Mouse (Mus musculus): ENCODE measurements around the gene Cd79a. TPM values are rescaled to one million over a fixed set of nuclear protein-coding genes. Genes with fewer than 3 reads are reported as not detected.

The Cd79a gene
- polyA plus RNA-seq, 1 experiment from 2014 or later = 0.25 TPM

DNA sequence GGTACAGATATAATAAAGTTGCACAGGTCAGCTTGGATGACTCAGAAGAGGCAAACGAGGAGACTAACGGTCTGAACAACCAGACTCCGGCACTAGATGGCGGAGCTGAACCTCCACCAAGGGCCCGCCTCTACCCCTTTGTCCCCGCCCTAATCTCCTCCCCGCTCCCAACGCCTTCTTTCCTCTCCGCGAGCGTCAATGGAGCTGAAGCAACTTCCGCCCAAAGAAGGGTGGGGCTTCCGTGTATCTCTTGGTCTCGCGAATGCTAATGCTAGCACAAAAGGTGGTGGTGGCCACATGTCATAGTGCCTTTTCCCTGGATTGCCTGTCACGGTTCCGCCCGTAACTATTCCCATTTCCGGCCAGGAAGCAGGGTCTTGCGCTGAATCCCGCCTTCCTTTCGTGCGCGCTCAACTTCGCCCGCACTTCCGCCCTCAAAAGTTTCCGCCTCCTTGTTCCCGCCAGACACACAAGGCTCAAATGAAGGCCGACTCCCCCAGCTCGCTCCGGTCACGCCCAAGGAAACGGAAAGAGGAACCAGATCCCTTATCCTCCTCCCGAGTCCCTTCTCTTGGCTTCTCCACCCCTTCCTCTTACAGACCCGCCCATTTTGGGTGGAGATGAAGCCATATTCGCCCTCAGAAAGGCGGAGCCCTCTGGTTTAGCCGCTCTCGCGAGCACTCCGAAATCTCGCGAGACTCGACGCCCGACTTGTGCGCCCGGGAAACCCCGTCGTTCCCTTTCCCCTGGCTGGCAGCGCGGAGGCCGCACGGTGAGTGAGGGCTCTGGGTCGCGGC, 13.1 kb upstream of the Cd79a start, which contains the start of gene Rps19:
Gene Rps19 (plus strand): TSS at position 476 of the 797 bp plus-strand sequence.
- DNase-seq (ENCODE audit: low spot score) = peak; percentile 99
- Histone ChIP-seq H3K9me3 (ENCODE audit: control insufficient read depth, low read length) (no peaks in the 10 kb centered on the region), H3K4me1 (replicated peaks; ENCODE audit: control insufficient read depth, insufficient read depth) (peaks cover 9% of the 10 kb centered on the region; the same call in 1 of the 2 replicates), H3K36me3 (ENCODE audit: control insufficient read depth, insufficient read depth, low read length) (no peaks in the 10 kb centered on the region; the same call in none of the 2 replicates), H3K27ac (replicated peaks) (peak within 1 kb of the TSS; percentile 97), H3K4me3 (ENCODE audit: low read depth, low read length) (peak within 1 kb of the TSS; percentile 100), H3K27me3 (ENCODE audit: control insufficient read depth, insufficient read depth, low read length) (no peaks in the 10 kb centered on the region), H3K9ac (ENCODE audit: low read length) (peak within 1 kb of the TSS; percentile 100), H3K4me2 (replicated peaks; ENCODE audit: low read depth) (peak within 1 kb of the TSS; percentile 74)
- TF ChIP-seq EP300 (optimal IDR thresholded peaks at IDR 0.05) (peak; percentile 100), CTCF (IDR thresholded peaks at IDR 0.05; ENCODE audit: low read depth) (peak; percentile 73)
- peak; percentile 97 for ATAC-seq (ENCODE audit: low FRiP score, low TSS enrichment)
- WGBS = under 1% methylated on average over 51 of the region's 57 CpGs

DNA sequence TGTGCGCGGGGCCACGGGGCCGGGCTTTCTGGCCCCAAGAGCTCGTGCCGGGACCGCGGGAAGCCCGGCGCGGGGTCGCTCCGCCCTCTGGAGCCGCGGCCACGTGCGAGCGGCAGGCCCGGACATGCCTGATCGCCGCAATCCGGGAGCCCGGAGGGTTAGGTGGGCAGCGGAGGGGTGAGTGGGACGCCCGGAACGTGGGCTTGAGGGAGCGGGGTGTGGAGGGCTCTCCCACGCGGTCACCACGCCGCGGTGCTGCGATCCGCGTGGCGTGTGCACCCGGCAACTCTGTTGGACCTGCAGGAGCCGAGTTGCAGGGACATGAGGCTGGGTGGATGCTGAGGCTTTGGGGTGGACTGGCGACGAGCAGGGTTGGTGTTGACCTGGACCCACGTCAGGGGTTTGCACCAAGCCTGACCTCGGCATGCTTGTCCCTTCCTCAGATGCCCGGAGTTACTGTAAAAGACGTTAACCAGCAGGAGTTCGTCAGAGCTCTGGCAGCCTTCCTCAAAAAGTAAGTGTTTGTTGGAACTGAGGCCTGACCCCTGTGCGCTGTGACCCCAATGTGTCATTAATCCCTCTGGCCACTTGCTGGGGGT, 12.4 kb upstream of the Cd79a start:
- DNase-seq (ENCODE audit: low spot score) (no peak), ATAC-seq (ENCODE audit: low FRiP score, low TSS enrichment) (0 out of 2 replicates have a peak, but pooled peaks have one; percentile 3)
- no peaks in the 10 kb centered on the region for H3K9me3 ChIP-seq (ENCODE audit: control insufficient read depth, low read length)
- no peaks in the 10 kb centered on the region for H3K27me3 ChIP-seq (ENCODE audit: control insufficient read depth, insufficient read depth, low read length)
- H3K36me3 ChIP-seq (ENCODE audit: control insufficient read depth, insufficient read depth, low read length) = peaks cover 6% of the 10 kb centered on the region
- peak overlapping the region; percentile 97 for H3K27ac ChIP-seq (replicated peaks)
- under 1% methylated on average over 47 of the region's 47 CpGs for WGBS
- H3K4me1 ChIP-seq (replicated peaks; ENCODE audit: control insufficient read depth, insufficient read depth) = peaks cover 9% of the 10 kb centered on the region; the same call in 1 of the 2 replicates
- peak overlapping the region; percentile 100 for H3K9ac ChIP-seq (ENCODE audit: low read length)
- TF ChIP-seq CTCF (IDR thresholded peaks at IDR 0.05; ENCODE audit: low read depth) (no peak), EP300 (optimal IDR thresholded peaks at IDR 0.05) (no peak)
- H3K4me2 ChIP-seq (replicated peaks; ENCODE audit: low read depth) = peak overlapping the region; percentile 74
- peak overlapping the region; percentile 100 for H3K4me3 ChIP-seq (ENCODE audit: low read depth, low read length)

DNA sequence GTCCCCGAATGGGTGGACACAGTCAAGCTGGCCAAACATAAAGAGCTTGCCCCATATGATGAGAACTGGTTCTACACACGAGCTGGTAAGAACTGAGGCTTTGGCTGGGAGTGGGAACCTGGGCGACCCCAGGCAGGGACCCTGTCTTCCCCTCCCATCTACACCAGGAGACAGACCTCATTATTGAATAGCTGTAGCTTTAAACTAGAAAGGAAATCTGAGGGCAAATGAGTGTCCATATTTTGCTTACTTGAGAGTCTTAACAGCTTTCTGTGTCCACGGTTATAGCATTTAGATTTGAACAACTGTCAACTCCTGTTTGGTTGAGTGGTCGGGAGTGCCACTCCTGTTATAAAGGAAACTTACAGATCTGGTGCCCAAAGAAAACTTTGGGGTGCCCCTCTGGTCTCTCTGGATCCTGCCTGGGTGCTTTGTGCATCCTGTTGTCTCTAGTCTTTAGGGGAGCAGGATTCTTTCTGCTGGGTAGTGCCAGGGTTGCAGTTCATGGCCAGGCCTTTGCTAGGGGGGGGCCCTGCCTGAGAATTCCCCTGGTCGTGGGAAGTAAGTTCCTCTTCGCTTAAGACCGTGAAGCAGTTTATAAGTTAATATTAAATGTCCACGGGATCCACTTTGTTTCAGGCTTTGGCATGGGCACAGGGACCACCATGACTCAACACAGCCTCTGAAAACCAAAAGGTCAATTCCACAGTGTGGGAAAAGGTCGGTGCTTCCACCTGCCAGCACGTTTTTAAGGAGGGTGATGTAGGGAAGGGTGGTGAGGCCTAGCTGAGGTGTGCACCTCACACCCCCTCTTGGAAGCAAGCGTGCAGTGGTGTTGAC, 11.5 kb upstream of the Cd79a start:
- Histone ChIP-seq H3K4me1 (replicated peaks; ENCODE audit: control insufficient read depth, insufficient read depth) (peaks cover 9% of the 10 kb centered on the region; the same call in 1 of the 2 replicates), H3K36me3 (ENCODE audit: control insufficient read depth, insufficient read depth, low read length) (peaks cover 8% of the 10 kb centered on the region), H3K9me3 (ENCODE audit: control insufficient read depth, low read length) (no peaks in the 10 kb centered on the region), H3K4me2 (replicated peaks; ENCODE audit: low read depth) (peak overlapping the region; percentile 74), H3K27ac (replicated peaks) (no peak overlapping the region), H3K27me3 (ENCODE audit: control insufficient read depth, insufficient read depth, low read length) (no peaks in the 10 kb centered on the region), H3K4me3 (ENCODE audit: low read depth, low read length) (peak overlapping the region; percentile 100), H3K9ac (ENCODE audit: low read length) (peak overlapping the region; percentile 100)
- TF ChIP-seq EP300 (optimal IDR thresholded peaks at IDR 0.05) = no peak
- no peak for TF ChIP-seq CTCF (IDR thresholded peaks at IDR 0.05; ENCODE audit: low read depth)
- DNase-seq (ENCODE audit: low spot score) (peak; percentile 38), ATAC-seq (ENCODE audit: low FRiP score, low TSS enrichment) (no peak)
- WGBS = 17% methylated on average over 12 of the region's 12 CpGs

DNA sequence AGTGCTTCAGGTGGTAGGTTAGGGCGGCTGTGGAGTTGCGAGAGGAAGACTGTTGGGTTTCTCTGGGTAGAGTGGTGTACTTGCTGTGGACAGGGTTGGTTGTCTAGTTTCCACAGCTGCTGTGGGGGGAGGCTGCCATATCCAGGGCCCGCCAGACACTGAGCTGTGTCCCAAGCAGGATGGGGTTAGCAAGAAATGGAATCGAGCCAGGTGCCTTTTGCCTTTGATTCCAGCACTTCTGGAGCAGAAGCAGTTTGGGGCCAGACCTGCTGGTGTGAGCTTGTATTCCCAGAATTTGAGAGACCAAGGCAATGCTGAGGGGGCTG, 10.9 kb upstream of the Cd79a start:
- H3K36me3 ChIP-seq (ENCODE audit: control insufficient read depth, insufficient read depth, low read length) = peaks cover 8% of the 10 kb centered on the region

DNA sequence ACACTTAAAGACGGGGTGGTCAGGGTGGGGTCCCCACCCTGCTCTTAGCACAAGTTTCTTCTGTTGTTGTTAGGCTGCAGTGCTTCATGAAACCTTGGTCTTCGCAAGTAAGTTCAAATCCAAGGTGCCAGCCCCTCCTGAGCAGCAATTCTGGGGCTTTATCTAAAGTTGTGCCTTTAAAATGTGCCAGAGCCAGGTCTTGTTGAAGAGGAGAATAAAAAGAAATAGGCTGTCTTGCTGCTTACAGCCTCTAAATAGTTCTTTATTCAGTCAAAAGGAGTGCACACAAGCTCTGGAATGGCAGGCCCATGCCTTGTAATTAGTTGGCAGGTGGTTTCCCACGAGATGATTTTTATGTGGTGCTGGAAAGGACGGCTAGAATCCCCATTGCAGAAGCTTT, 10.1 kb upstream of the Cd79a start:
- no peak for ATAC-seq (ENCODE audit: low FRiP score, low TSS enrichment)
- no peak for DNase-seq (ENCODE audit: low spot score)
- 51% methylated on average over 4 of the region's 4 CpGs for WGBS
- peaks cover 8% of the 10 kb centered on the region for H3K36me3 ChIP-seq (ENCODE audit: control insufficient read depth, insufficient read depth, low read length)
- H3K4me1 ChIP-seq (replicated peaks; ENCODE audit: control insufficient read depth, insufficient read depth) = peaks cover 9% of the 10 kb centered on the region; the same call in 1 of the 2 replicates
- no peak overlapping the region for H3K27ac ChIP-seq (replicated peaks)
- TF ChIP-seq CTCF (IDR thresholded peaks at IDR 0.05; ENCODE audit: low read depth) = no peak
- TF ChIP-seq EP300 (optimal IDR thresholded peaks at IDR 0.05) = no peak
- no peaks in the 10 kb centered on the region for H3K9me3 ChIP-seq (ENCODE audit: control insufficient read depth, low read length)
- peak overlapping the region; percentile 100; the same call in 1 of the 2 replicates for H3K9ac ChIP-seq (ENCODE audit: low read length)
- no peaks in the 10 kb centered on the region for H3K27me3 ChIP-seq (ENCODE audit: control insufficient read depth, insufficient read depth, low read length)
- H3K4me2 ChIP-seq (replicated peaks; ENCODE audit: low read depth) = no peak overlapping the region
- H3K4me3 ChIP-seq (ENCODE audit: low read depth, low read length) = no peak overlapping the region

More for the DNA sequence above, 10.9 kb upstream of the Cd79a start:
- Histone ChIP-seq H3K27ac (replicated peaks) (0 out of 2 replicates have a peak overlapping the region, but pooled peaks have one; percentile 35), H3K4me1 (replicated peaks; ENCODE audit: control insufficient read depth, insufficient read depth) (peaks cover 9% of the 10 kb centered on the region; the same call in 1 of the 2 replicates), H3K4me2 (replicated peaks; ENCODE audit: low read depth) (peak overlapping the region; percentile 74), H3K27me3 (ENCODE audit: control insufficient read depth, insufficient read depth, low read length) (no peaks in the 10 kb centered on the region), H3K9ac (ENCODE audit: low read length) (peak overlapping the region; percentile 100), H3K4me3 (ENCODE audit: low read depth, low read length) (peak overlapping the region; percentile 100), H3K9me3 (ENCODE audit: control insufficient read depth, low read length) (no peaks in the 10 kb centered on the region)
- no peak for ATAC-seq (ENCODE audit: low FRiP score, low TSS enrichment)
- no peak for DNase-seq (ENCODE audit: low spot score)
- WGBS = 35% methylated on average over 4 of the region's 4 CpGs
- TF ChIP-seq EP300 (optimal IDR thresholded peaks at IDR 0.05) = no peak
- no peak for TF ChIP-seq CTCF (IDR thresholded peaks at IDR 0.05; ENCODE audit: low read depth)

Data from stomach, postnatal 0 days (tissue).